Mouse (Mus musculus) inflammation-experienced regulatory T-cells, adult 6 months (primary cell): ENCODE data around the gene Sorbs2. TPM values are rescaled to one million over a fixed set of nuclear protein-coding genes. Genes with fewer than 3 reads are reported as not detected.
"Not testable (repeated sequence)": the region's sequence is repeated elsewhere in the genome, so short reads cannot be mapped to it uniquely, and the experiment has no call there.

Experiments used
- ATAC-seq: one replicate; pipeline ENCODE4 v1.8.0; 2017
- polyA plus RNA-seq, 3 experiments: library from polyadenylated mRNA; unstranded; fragments of 100-300 nt; shearing (Covaris generic); gene quantifications; one replicate each; pipeline ENCODE4 v1.2.1; 2017

Gene Sorbs2
- polyA plus RNA-seq, 3 experiments from 2014 or later: 0.17 to 0.63 TPM; not detected in 1

DNA sequence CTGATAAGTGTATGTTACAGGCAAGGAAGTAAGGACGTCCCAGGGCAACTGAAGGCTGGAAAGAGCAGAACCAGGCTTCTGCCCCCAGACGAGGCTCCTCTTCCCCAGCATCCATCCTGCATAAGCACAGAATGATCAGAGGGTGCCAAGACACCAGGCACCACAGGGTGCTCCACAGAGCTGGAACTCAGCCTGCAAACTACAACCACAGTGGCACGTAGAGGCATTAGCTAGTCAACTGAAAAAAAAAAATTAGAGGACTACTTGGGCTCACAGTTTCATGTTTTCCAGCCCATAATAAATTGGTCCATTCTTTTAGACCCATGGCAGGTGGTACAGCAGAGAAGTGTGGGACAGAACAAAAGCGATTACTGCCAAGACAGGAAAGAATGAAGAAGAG, 338.3 kb downstream of the Sorbs2 start:
- ATAC-seq: no peak

- no peak for ATAC-seq
These were observed 347.5 kb downstream of the Sorbs2 start for GRCm38 (mm10) chr8:45855118-45855517.

GRCm38 (mm10) chr8:45857734-45858133, 350.1 kb downstream of the Sorbs2 start:
- ATAC-seq: no peak

DNA sequence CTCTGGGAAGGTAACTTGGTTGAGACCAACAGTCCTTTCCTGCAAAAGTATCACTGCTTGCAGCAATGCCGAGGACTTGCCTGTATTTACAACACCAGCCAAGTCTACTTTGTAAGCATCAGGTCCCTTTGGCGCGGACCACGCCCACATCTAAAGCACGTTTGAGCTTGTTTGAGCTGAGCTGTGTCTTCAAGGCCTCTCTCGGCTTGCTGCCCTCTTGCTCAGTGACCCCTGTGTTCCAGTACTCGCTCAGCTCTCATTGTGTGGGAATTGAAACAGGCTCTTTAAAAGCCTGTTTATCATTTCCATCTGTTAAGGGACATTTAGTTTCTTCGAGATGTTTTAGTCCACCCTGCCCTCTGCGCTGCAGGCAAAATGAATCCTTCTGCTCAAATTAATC, 350.8 kb downstream of the Sorbs2 start:
- no peak for ATAC-seq

DNA sequence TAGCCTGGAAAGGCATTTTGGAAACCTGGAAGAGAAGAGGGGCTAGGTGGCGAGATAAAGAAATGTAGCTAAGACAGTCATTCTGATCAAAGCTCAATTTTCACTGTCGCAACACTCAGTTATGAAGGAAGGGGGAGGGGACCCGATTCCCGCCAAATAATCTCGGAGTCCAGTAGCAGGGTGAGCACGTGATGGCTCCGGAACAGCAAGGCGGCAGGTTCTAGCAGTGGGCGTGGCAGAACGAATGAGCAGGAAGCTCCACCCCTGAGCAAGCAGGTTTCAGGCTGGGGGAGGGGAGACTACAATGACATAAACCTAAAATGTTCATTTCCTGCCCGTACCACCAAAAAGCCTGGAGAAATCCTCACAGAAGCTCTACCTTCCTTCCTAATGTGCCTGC, 364.0 kb downstream of the Sorbs2 start:
- ATAC-seq: not testable (repeated sequence)

DNA sequence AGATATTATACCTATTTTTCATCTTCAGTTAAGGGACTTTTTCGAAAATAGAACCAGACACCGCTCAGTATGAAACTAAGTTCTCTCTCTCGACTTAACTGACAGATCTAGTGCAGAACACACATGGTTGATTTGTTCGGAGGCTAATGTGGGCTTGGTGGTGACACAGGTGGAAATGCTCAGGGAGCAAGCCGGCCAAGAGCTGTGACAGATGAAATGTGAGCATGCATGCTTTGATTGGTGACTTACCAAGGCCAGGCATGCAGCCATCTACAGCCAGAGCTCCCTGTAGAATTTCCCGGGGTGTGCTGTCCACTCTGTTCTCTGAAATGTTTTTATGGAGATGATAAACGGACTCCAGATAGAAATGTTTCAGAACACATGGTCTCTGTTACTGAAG, 364.5 kb downstream of the Sorbs2 start:
- no peak for ATAC-seq

GRCm38 (mm10) chr8:45874945-45875626, 367.5 kb downstream of the Sorbs2 start:
- ATAC-seq: no peak

DNA sequence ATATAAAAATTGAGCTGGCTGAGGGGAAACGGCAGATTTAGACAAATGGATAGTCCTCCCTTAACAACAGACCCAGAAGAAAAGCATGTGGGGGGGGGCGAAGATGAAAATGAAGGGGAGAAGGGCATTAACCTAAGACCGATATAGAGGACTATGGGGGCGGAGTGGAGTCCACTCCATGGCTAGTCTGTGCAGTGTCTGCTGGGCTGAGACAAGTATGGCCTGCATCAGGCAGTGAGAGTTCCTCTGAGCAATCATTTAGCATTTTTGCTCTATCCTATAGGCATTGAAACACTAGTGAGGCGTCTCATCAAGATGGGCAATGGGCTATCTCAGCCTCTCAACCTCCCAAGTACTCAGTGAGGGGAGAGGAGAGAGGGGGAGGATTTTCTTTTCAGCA, 368.8 kb downstream of the Sorbs2 start:
- ATAC-seq: no peak

Other genes starting within 250 kb of the Sorbs2 start
- gene F11, start 245.8 kb upstream of the Sorbs2 start, polyA plus RNA-seq: not detected
- under 1 TPM in 2 of 3 experiments, not detected in 1; 0.13 to 0.34 TPM for gene Klkb1, start 212.9 kb upstream of the Sorbs2 start, polyA plus RNA-seq
- not detected for gene Gm45753, start 199.3 kb upstream of the Sorbs2 start, polyA plus RNA-seq
- 10 to 100 TPM; 14.4 to 16.6 (median 15.7) TPM for gene Cyp4v3, start 174.6 kb upstream of the Sorbs2 start, polyA plus RNA-seq
- not detected for gene Fam149a, start 125.5 kb upstream of the Sorbs2 start, polyA plus RNA-seq
- 1 to 10 TPM in 1 of 3 experiments, under 1 TPM in 2; 0.17 to 1.1 (median 0.39) TPM for gene Tlr3, start 96.7 kb upstream of the Sorbs2 start, polyA plus RNA-seq